13 mouse cellular contexts compared by ENCODE assay signal in the genomic region with DNA sequence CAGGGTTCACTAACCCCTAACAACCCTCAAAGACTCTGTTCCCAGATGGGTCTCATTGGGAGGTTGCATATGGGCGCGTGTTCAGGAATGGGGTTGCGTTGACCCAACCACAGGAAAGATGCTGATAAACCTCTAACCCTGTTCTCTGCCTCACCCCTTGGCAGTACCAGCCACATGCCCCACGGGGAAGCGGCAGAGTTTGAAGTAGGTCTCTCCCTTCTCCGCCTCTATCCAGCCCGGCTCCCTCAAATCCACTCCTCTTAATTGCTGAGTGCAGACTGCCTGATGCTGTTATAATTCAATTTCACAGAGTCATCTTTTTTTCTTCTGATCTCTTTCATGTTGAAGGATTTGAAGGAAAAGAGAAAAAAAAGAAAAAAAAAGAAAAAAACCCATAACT.
DNase-seq lines count a peak whose midpoint lies in the region; ATAC-seq lines count a peak whose summit lies in the region.
"Had no signal": no experiment of that assay in that cellular context is flagged by ENCODE, and none has a peak within 500 bp of the region (broad histone marks: within the 10 kb centered on the region; RNA-seq: fewer than 3 reads in every experiment).

No protein-coding gene starts in this region.

- H3K9ac ChIP-seq in heart, embryonic 16.5 days (ENCODE audit: low read length): no peak overlapping the region
- H3K9ac ChIP-seq in embryonic facial prominence, embryonic 15.5 days: no peak overlapping the region
- no peak overlapping the region for H3K9ac ChIP-seq in limb, embryonic 11.5 days (ENCODE audit: low read length)
- H3K9ac ChIP-seq: intestine, embryonic 15.5 days; liver, embryonic 13.5 days had no signal

- no peak for DNase-seq in heart, adult 11 months
- DNase-seq in embryonic facial prominence, embryonic 10.5 days (ENCODE audit: low spot score): peak; percentile 29
- peak; percentile 38 for DNase-seq in limb, embryonic 11.5 days (ENCODE audit: low spot score)
- DNase-seq in B cell, adult 2 months: no peak
- DNase-seq: cerebellum, postnatal 14 days; liver, embryonic 13.5 days; retina, postnatal 1 day; thymus, adult 18-20 months had no signal

- H3K9me3 ChIP-seq in heart, embryonic 16.5 days (replicated peaks; ENCODE audit: control insufficient read depth, low read length): peaks cover 2% of the 10 kb centered on the region; the same call in 1 of the 2 replicates
- peaks cover 4% of the 10 kb centered on the region; the same call in 1 of the 2 replicates for H3K9me3 ChIP-seq in embryonic facial prominence, embryonic 10.5 days
- H3K9me3 ChIP-seq in embryonic facial prominence, embryonic 15.5 days (replicated peaks): 0 out of 2 replicates have a peak, but pooled peaks cover 3% of the 10 kb centered on the region
- H3K9me3 ChIP-seq in limb, embryonic 11.5 days (ENCODE audit: control insufficient read depth, low read length): peaks cover 4% of the 10 kb centered on the region; the same call in 1 of the 2 replicates
- H3K9me3 ChIP-seq: intestine, embryonic 15.5 days had no signal

- no peak overlapping the region for H3K4me3 ChIP-seq in heart, embryonic 16.5 days (ENCODE audit: low read length)
- no peak overlapping the region for H3K4me3 ChIP-seq in embryonic facial prominence, embryonic 10.5 days
- H3K4me3 ChIP-seq in embryonic facial prominence, embryonic 15.5 days (replicated peaks): no peak overlapping the region
- H3K4me3 ChIP-seq in limb, embryonic 11.5 days (ENCODE audit: low read depth, low read length): no peak overlapping the region
- H3K4me3 ChIP-seq: intestine, embryonic 15.5 days; liver, embryonic 13.5 days had no signal

- H3K4me2 ChIP-seq in heart, embryonic 16.5 days (ENCODE audit: low read depth, low read length): no peak overlapping the region
- H3K4me2 ChIP-seq in embryonic facial prominence, embryonic 15.5 days (replicated peaks): peak overlapping the region; percentile 32
- H3K4me2 ChIP-seq in limb, embryonic 11.5 days (ENCODE audit: low read depth, severe bottlenecking): no peak overlapping the region
- H3K4me2 ChIP-seq: intestine, embryonic 15.5 days; liver, embryonic 13.5 days had no signal

- 0 out of 2 replicates have a peak overlapping the region, but pooled peaks have one; percentile 18 for H3K27ac ChIP-seq in heart, embryonic 16.5 days (ENCODE audit: low read length)
- H3K27ac ChIP-seq in embryonic facial prominence, embryonic 10.5 days (replicated peaks): peak overlapping the region; percentile 79
- peak overlapping the region; percentile 89 for H3K27ac ChIP-seq in embryonic facial prominence, embryonic 15.5 days (replicated peaks)
- peak overlapping the region; percentile 75 for H3K27ac ChIP-seq in limb, embryonic 11.5 days (replicated peaks; ENCODE audit: low read depth, low read length)
- H3K27ac ChIP-seq: intestine, embryonic 15.5 days; liver, embryonic 13.5 days had no signal

- H3K27me3 ChIP-seq in heart, embryonic 16.5 days (ENCODE audit: control insufficient read depth, insufficient read depth, low read length): no peaks in the 10 kb centered on the region
- no peaks in the 10 kb centered on the region for H3K27me3 ChIP-seq in embryonic facial prominence, embryonic 10.5 days (replicated peaks; ENCODE audit: low read depth, poor library complexity, severe bottlenecking)
- H3K27me3 ChIP-seq in embryonic facial prominence, embryonic 15.5 days: no peaks in the 10 kb centered on the region
- no peaks in the 10 kb centered on the region for H3K27me3 ChIP-seq in limb, embryonic 11.5 days (ENCODE audit: control insufficient read depth, insufficient read depth, low read length)
- H3K27me3 ChIP-seq: intestine, embryonic 15.5 days; liver, embryonic 13.5 days had no signal

- no peaks in the 10 kb centered on the region for H3K4me1 ChIP-seq in heart, embryonic 16.5 days (ENCODE audit: control insufficient read depth, insufficient read depth, low read length)
- peaks cover 35% of the 10 kb centered on the region for H3K4me1 ChIP-seq in embryonic facial prominence, embryonic 10.5 days
- peaks cover 42% of the 10 kb centered on the region for H3K4me1 ChIP-seq in embryonic facial prominence, embryonic 15.5 days
- H3K4me1 ChIP-seq in limb, embryonic 11.5 days (ENCODE audit: control insufficient read depth, insufficient read depth, low read length): peaks cover 10% of the 10 kb centered on the region
- H3K4me1 ChIP-seq: intestine, embryonic 15.5 days; liver, embryonic 13.5 days had no signal

- no peaks in the 10 kb centered on the region for H3K36me3 ChIP-seq in heart, embryonic 16.5 days (ENCODE audit: control insufficient read depth, insufficient read depth)
- peaks cover 7% of the 10 kb centered on the region for H3K36me3 ChIP-seq in embryonic facial prominence, embryonic 10.5 days (replicated peaks)
- no peaks in the 10 kb centered on the region for H3K36me3 ChIP-seq in embryonic facial prominence, embryonic 15.5 days
- H3K36me3 ChIP-seq in limb, embryonic 11.5 days (ENCODE audit: control insufficient read depth, insufficient read depth, low read length): no peaks in the 10 kb centered on the region
- H3K36me3 ChIP-seq: intestine, embryonic 15.5 days; liver, embryonic 13.5 days had no signal

- WGBS in heart, embryonic 16.5 days: 75% methylated on average over 7 of the region's 7 CpGs
- 56% methylated on average over 7 of the region's 7 CpGs for WGBS in embryonic facial prominence, embryonic 10.5 days
- WGBS in embryonic facial prominence, embryonic 15.5 days: 27% methylated on average over 7 of the region's 7 CpGs
- 39% methylated on average over 7 of the region's 7 CpGs for WGBS in limb, embryonic 11.5 days

- no peak for ATAC-seq in heart, embryonic 16.5 days (replicated peaks; ENCODE audit: extremely low read depth, insufficient read depth, low FRiP score)
- ATAC-seq in embryonic facial prominence, embryonic 15.5 days (ENCODE audit: insufficient number of reproducible peaks, low FRiP score, low TSS enrichment, low read depth): no peak
- ATAC-seq in limb, embryonic 11.5 days (ENCODE audit: insufficient number of reproducible peaks, low FRiP score, low TSS enrichment, low read depth): no peak; the same call in 1 of the 2 replicates
- no peak for ATAC-seq in erythroid progenitor cell, adult 5-6 weeks (replicated peaks; ENCODE audit: low FRiP score, poor library complexity, severe bottlenecking)
- ATAC-seq in megakaryocyte progenitor cell, adult 5-6 weeks (replicated peaks; ENCODE audit: poor library complexity): no peak
- ATAC-seq: intestine, embryonic 15.5 days had no signal

Comparison
In these comparisons a context has a peak if more than half of its experiments do, and no peak if none do; other contexts are left out.
1. H3K27ac ChIP-seq: peak in every context shown above with its lines; median percentile 89 in embryonic facial prominence, embryonic 15.5 days; 79 in embryonic facial prominence, embryonic 10.5 days; 75 in limb, embryonic 11.5 days; 18 in heart, embryonic 16.5 days.
2. DNase-seq: peak in embryonic facial prominence, embryonic 10.5 days (single experiment) and limb, embryonic 11.5 days (single experiment); none in heart, adult 11 months (single experiment) and B cell, adult 2 months (0 of 2).